Mouse (Mus musculus) CD4-positive, CD25-positive, alpha-beta regulatory T cell, adult 4 months (primary cell): ENCODE results near the gene Nyx. TPM values are rescaled to one million over a fixed set of nuclear protein-coding genes. Genes with fewer than 3 reads are reported as not detected.
"Not testable (repeated sequence)": the region's sequence is repeated elsewhere in the genome, so short reads cannot be mapped to it uniquely, and the experiment has no call there.

Experiments used
- ATAC-seq: one replicate; pipeline ENCODE4 v1.8.0; 2017
- polyA plus RNA-seq, 2 experiments: library from polyadenylated mRNA; unstranded; fragments of 100-300 nt; shearing (Covaris generic); gene quantifications; one replicate each; pipeline ENCODE4 v1.2.1; 2017

Gene Nyx
- polyA plus RNA-seq, result under 1 TPM in 1 of 2 experiments, not detected in 1; 0.08 TPM

GRCm38 (mm10) chrX:13465810-13466209 is at the start of gene Nyx:
Gene Nyx (plus strand): TSS chrX:13466110.
- no peak for ATAC-seq

GRCm38 (mm10) chrX:13422047-13422446 is 43.9 kb upstream of the Nyx start:
- no peak for ATAC-seq

GRCm38 (mm10) chrX:13431421-13431820 is 34.5 kb upstream of the Nyx start:
- ATAC-seq, result peak; percentile 86

GRCm38 (mm10) chrX:13436042-13436441 is 29.9 kb upstream of the Nyx start:
- ATAC-seq, result not testable (repeated sequence)

GRCm38 (mm10) chrX:13456544-13456943 is 9.4 kb upstream of the Nyx start:
- not testable (repeated sequence) for ATAC-seq

- peak; percentile 17 for ATAC-seq
These were observed 7.1 kb upstream of the Nyx start for GRCm38 (mm10) chrX:13458766-13459165.

- peak; percentile 88 for ATAC-seq
These were observed 4.3 kb upstream of the Nyx start for GRCm38 (mm10) chrX:13461266-13462261.

GRCm38 (mm10) chrX:13462982-13463517 is 2.9 kb upstream of the Nyx start:
- ATAC-seq, result no peak

- ATAC-seq, result no peak
These were observed 771 bp downstream of the Nyx start for GRCm38 (mm10) chrX:13466681-13467080.

GRCm38 (mm10) chrX:13467121-13467571 is 1.2 kb downstream of the Nyx start:
- no peak for ATAC-seq

- ATAC-seq, result no peak
These were observed 3.5 kb downstream of the Nyx start for GRCm38 (mm10) chrX:13469160-13470116.

- ATAC-seq, result no peak
These were observed 6.0 kb downstream of the Nyx start for GRCm38 (mm10) chrX:13471925-13472324.

GRCm38 (mm10) chrX:13472751-13473225 is 6.9 kb downstream of the Nyx start:
- no peak for ATAC-seq

GRCm38 (mm10) chrX:13475382-13475781 is 9.5 kb downstream of the Nyx start:
- no peak for ATAC-seq

- no peak for ATAC-seq
These were observed 11.7 kb downstream of the Nyx start for GRCm38 (mm10) chrX:13477596-13477995.

GRCm38 (mm10) chrX:13478298-13478697 is 12.4 kb downstream of the Nyx start:
- no peak for ATAC-seq

GRCm38 (mm10) chrX:13479570-13479969 is 13.7 kb downstream of the Nyx start:
- no peak for ATAC-seq

GRCm38 (mm10) chrX:13482576-13482975 is 16.7 kb downstream of the Nyx start:
- no peak for ATAC-seq

GRCm38 (mm10) chrX:13484447-13484846 is 18.5 kb downstream of the Nyx start:
- no peak for ATAC-seq

- ATAC-seq, result no peak
These were observed 23.1 kb downstream of the Nyx start for GRCm38 (mm10) chrX:13489001-13489400.

- no peak for ATAC-seq
These were observed 23.9 kb downstream of the Nyx start for GRCm38 (mm10) chrX:13489761-13490160.

- ATAC-seq, result no peak
These were observed 25.0 kb downstream of the Nyx start for GRCm38 (mm10) chrX:13490941-13491340.
